Mouse (Mus musculus) thymus, adult 2 months (tissue): ENCODE results near the gene Mfsd4a.

Experiments used
- CTCF ChIP-seq: fragments of 200-500 bp; IDR thresholded peaks from 2 replicates; pipeline ENCODE4 v1.5.1; 2012; ENCODE audit warnings: mild to moderate bottlenecking, control low read depth, low read length, moderate library complexity, borderline replicate concordance; ENCODE audit not compliant: control insufficient read depth, poor library complexity, insufficient read depth; ENCODE audit errors: extremely low read depth
- POLR2A ChIP-seq: fragments of 200-500 bp; IDR thresholded peaks from 2 replicates; pipeline ENCODE4 v1.6.1; 2012; ENCODE audit warnings: mild to moderate bottlenecking, low read length, control low read depth, moderate library complexity; ENCODE audit not compliant: control insufficient read depth, poor library complexity, insufficient read depth; ENCODE audit errors: extremely low read depth

- TF ChIP-seq POLR2A (no peak), CTCF (no peak)
Measured at GRCm38 (mm10) chr1:132098076-132098475, 30.2 kb upstream of the Mfsd4a start.
